Mouse (Mus musculus) heart, postnatal 4 days (tissue): Measurements from ENCODE around the gene Zcchc24. TPM values are rescaled to one million over a fixed set of nuclear protein-coding genes. Genes with fewer than 3 reads are reported as not detected.
A peak's percentile ranks its signal among the peaks of the same experiment; 100 is the strongest.
"Not testable (repeated sequence)": the region's sequence is repeated elsewhere in the genome, so short reads cannot be mapped to it uniquely, and the experiment has no call there.

Experiments used
- DNase-seq: peaks from one replicate; pipeline ENCODE4 v3.0.0; 2021
- total RNA-seq, 2 experiments: library from RNA; stranded (reverse); gene quantifications; 2 replicates each; pipeline ENCODE4 v1.2.3; 2021

Gene Zcchc24
- total RNA-seq = 10 to 100 TPM; 48.6 to 52.2 TPM

DNA sequence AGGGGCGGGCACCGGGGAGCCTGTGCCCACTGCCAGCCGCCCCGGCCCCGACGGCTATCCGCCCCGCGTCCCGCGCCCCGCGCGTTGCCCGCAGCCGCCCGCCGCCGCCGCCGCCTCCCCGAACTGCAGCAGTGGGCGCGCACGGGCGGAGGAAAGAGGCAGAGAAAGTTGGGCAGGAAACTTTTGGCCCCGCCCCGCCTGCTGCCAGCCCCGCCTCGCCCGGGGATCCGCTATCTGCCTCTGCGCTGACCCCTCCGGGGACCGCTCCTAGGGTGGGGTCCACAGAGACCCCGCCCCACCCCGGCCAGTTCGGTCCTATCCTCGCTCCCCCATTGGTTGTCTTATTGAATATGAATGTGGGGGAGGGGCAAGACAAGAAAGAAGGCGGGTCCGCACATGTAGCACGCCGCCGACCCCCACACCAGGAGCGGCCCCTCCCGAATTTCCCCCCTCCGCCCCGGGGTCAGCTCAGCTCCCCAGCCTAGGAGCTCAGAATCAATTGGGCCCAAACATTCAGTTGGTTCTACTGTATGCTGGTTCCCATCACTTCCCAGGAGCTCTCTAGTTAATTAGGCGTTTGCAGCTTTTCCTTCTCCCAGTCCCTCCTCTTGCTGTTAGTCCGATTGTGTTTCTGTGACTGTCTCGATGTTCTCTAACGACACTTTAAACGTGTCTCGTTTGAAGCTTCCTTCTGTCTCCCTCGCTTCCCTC lies at the start of gene Zcchc24:
Gene Zcchc24, minus strand, starts transcription at position 125 of the 711 bp plus-strand sequence.
- DNase-seq = peak; percentile 96

- peak; percentile 84 for DNase-seq
These were observed 47.6 kb upstream of the Zcchc24 start for GRCm38 (mm10) chr14:25816416-25816815.

DNA sequence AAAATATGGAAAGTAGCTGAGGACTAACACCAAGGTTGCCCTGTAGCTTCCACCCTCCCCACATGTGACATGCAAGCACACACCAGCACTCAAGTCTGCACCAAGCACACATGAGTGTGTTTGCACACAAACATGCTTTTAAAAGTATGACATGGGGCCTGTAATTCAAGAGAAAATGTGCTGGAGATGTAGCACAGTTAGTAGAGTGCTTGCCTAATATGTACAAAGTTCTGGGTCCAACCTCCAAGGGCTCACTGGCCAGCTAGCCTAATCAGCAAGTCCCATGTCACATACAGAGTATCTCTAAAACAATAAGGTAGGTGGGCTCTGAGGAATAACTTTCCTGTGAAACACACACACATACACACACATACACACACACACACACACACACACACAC lies 45.3 kb upstream of the Zcchc24 start:
- DNase-seq = no peak

GRCm38 (mm10) chr14:25811026-25811425 lies 42.2 kb upstream of the Zcchc24 start:
- DNase-seq = not testable (repeated sequence)

DNA sequence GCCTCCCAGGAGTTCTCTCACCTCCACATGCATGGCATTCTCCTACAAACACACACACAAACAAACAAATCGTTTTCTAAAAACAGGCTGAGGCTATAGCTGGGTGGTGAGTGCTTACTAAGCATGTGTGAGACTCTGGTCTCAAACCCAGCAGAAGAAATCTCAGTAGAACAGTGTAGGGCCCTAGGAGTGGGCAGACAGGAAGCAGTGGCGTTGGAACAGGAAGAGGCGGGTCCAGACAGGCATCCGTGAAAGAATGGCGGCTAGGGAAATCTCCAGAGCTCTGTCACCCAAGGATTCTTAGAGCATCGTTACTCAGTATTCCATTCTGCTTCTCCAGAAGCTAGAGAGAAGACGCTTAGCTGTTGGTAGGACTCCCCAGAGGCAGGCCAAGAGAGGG lies 37.7 kb upstream of the Zcchc24 start:
- DNase-seq = no peak

DNA sequence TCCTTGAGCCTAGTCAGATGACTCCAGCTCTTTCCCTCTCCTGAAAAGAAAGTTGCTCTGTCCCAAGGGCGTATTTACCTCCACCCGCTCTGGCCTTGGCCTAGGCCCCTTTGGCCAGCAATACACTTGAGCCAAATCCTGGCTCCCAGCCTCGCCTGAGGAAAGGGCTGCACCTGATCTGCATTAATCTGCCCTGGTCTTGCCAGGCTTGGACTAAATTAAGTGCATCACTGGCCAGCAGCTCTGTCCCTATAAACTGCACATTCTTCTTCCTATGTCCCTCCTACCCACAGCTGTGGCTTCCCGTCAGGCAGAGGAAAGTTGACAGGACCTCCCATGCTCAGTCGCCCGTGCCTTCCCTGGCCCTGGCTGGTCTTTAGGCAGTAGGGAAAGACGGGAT lies 37.0 kb upstream of the Zcchc24 start:
- DNase-seq = peak; percentile 52

DNA sequence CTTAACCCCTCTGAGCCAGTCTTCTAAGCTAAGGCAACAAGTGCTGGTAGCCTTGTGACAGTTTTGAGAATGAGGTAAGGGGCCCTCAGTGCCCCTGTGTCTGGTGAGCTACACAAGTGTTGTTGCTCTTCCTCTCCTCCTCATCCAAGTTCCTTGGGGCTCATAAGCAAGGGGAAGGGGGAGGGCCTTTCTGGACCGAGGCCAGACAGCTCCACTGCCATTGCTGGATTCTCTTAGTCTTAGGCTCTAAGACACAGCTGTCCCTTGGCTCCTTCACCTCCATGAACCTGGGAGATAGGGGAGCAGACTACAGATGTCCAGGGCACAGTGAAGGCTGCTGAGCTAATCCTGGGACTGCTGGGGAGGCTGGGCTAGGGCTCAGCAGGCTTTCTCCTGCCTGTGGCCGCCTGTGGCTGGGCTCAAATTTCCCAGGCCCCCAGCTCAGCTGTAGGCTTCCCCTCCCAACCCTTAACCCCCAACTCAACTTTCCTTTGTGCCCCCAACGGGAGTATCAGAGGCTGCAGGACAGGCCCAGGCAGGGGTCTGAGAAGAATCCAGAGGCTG lies 34.5 kb upstream of the Zcchc24 start:
- DNase-seq = no peak

GRCm38 (mm10) chr14:25802511-25802910 lies 33.7 kb upstream of the Zcchc24 start:
- DNase-seq = peak; percentile 36

GRCm38 (mm10) chr14:25800166-25800960 lies 31.5 kb upstream of the Zcchc24 start:
- DNase-seq = peak; percentile 95

DNA sequence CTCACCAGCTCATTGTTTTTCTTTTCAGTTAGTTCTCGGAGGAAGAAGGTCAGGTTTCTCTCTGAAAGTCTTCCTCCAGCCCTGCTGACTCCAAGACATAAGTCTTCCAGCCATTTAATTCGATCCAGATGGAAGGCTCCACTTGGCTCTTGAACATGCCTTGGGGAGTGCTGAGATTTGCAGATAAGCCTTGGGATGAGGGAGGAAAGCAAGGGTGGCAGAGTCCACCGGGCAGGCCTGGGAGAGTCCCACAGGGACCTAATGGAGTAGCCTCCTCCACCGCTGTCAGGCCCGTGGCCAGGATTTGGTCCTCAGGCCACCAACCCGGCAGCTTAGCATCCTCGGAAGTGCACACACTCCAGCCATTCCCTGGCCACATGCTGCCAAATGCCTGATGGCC lies 27.8 kb upstream of the Zcchc24 start:
- DNase-seq = no peak

- peak; percentile 81 for DNase-seq
These were observed 26.8 kb upstream of the Zcchc24 start for GRCm38 (mm10) chr14:25795561-25796174.

GRCm38 (mm10) chr14:25795067-25795466 lies 26.2 kb upstream of the Zcchc24 start:
- DNase-seq = no peak

GRCm38 (mm10) chr14:25794331-25794730 lies 25.5 kb upstream of the Zcchc24 start:
- DNase-seq = no peak

DNA sequence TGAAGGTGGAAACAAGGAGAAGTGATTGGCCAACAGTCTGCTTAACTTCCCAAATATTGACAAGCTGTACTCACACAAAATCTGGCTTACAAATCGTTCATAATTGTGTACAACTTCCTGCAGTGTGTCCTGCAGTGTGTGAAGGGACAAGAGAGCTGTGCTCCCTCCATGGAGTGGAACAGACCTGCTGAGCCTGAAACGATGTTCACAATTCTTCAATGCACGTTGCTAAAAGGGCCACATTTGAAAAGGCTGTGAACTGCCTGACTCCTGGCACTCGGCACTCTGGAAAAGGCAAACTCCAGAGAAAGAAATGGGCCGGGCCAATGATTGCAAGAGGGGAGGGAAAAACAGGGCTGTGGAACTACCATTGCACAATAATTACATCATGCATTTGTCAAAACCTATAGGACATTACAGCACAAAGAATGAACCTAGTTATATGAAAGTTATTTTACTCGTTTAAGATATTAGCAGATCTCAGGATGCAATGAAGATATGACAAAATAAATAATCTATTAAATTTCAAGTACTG lies 22.0 kb upstream of the Zcchc24 start:
- DNase-seq = no peak

GRCm38 (mm10) chr14:25789946-25790345 lies 21.1 kb upstream of the Zcchc24 start:
- no peak for DNase-seq

DNA sequence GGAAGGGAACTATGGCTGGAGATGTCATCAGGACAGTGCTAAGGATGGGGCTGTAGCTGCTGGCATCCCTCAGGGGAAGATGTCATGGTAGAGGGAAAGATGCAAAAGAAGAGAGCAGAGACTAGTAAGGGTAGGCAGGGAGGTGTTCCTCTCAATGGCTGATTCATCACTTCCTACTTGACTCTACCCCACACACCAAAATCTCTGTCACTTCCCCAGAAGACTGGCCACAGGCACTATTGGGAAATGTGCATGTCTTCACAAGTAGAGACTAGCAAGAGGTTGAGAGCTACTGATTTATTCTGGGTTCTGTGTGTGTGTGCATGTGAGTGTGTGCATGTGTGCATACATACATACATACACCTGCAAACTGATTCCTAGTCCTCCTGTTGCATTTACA lies 20.4 kb upstream of the Zcchc24 start:
- DNase-seq = no peak

DNA sequence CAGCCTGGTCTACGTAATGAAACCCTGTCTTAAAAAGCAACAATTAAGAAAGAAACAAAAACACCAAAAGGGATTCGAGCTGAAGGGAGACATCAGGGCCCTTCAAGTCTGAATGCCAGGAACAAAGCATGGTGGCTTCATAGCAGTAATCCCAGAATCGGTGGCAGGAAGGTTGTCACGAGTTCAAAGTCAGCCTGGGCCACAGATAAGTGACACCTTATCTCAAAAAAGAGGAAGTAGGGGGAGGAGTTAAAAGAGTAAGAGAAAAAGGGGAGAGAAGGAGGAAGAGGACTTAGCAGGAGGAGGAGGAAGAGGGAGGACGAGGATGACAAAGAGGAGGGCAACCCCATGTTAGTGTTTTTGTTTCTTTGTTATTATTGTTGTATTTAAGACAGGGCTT lies 19.4 kb upstream of the Zcchc24 start:
- no peak for DNase-seq

GRCm38 (mm10) chr14:25787387-25787910 lies 18.6 kb upstream of the Zcchc24 start:
- no peak for DNase-seq

DNA sequence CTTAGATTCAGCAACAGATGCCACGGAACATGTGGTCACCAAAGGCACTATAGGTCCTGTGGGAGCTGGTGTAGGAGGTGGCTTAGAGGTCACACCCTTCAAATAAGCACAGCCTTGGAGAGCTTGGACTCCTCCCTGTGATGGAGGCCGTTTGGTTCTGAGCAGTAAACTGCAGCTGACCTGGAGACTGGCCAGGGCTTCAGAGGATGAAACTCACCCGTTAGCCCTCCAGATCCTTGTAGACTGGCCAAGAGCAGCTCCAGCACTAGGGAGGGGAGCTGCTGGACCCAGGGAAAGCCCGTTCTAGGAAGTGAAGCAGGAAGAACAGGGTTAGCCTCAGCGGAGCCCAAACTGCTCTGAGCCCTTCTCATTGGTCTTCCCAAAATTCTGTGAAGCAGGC lies 18.1 kb upstream of the Zcchc24 start:
- peak; percentile 80 for DNase-seq

GRCm38 (mm10) chr14:25785210-25785609 lies 16.4 kb upstream of the Zcchc24 start:
- no peak for DNase-seq

DNA sequence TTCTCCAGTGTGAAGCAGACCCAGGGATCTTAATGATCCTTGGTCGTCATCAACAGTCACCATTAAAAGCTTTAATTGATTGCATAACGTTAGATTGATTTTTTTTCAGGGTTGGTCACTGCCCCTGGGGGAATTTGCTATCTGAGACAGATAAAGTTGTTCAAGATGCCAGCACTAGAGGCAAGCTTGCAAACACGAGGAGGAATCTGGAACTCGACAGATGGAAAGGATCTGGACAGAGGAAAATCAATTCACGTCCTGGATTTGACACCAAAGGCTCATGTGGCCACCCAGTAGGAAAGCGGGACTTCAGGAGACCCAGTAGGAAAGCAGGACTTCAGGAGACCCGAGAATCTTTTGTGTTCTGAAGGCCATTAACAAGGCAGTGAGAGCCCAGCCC lies 14.4 kb upstream of the Zcchc24 start:
- DNase-seq = no peak

DNA sequence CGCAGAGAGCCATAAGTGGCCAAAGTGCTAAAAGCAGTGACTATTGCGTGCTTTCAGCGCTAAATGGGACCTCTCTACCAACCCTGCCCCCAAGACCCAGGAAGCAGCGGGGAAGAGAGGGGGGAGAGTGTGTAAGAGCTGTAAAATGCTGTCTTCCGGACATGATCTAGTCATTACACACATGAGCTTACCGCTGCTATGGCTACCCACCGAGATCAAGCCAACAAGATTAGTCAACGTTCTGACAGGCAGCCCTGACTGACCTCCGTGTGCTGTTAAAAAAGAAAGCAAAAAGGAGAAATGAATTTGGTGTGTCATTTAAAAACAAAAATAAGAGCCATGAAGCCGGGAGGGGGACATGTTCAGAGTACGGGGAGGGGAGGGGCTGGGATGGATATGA lies 11.8 kb upstream of the Zcchc24 start:
- DNase-seq = no peak

DNA sequence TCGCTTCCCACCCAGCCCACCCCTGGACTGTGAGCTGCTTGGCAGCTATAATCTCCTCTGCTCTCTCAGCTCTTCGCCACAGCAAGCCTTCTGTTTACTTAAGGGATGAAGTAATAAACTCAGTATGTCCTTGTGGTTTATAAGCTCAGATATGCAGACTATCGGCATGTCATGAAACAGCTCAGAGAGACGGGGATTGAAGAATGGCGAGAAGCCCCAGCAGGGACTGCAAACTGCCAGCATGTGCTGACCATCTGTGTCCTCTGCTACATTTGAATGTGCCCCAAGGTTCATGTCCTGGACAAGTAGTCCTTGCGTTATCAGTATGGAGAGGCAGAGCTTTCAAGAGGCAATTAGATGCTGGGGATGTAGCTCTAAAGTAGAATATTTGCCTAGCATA lies 7.5 kb upstream of the Zcchc24 start:
- no peak for DNase-seq
